Mouse (Mus musculus) frontal cortex, adult (tissue): Measurements from ENCODE around the gene Gm29644.
"Not testable (repeated sequence)": the region's sequence is repeated elsewhere in the genome, so short reads cannot be mapped to it uniquely, and the experiment has no call there.

ENCODE experiments used
- ATAC-seq: cut with Nextera tagmentation; 2 replicates; pipeline ENCODE4 v1.9.2; 2017; ENCODE audit warnings: mild to moderate bottlenecking, moderate library complexity, mixed read lengths; ENCODE audit not compliant: low TSS enrichment

Gene Gm29644

GRCm38 (mm10) chrY:70303187-70303586, at the start of gene Gm29644, which contains the start of gene Gm29423:
Gene Gm29644, minus strand, starts transcription at chrY:70303343.
Gene Gm29423, minus strand, starts transcription at chrY:70303287.
- ATAC-seq, result not testable (repeated sequence)

- ATAC-seq, result not testable (repeated sequence)
Observed at GRCm38 (mm10) chrY:70273542-70273941, 29.6 kb downstream of the Gm29644 start, which contains the start of gene Gm21118. Gene Gm21118, minus strand, starts transcription at chrY:70273642.
